ENCODE assay signal across 9 mouse cellular contexts in the genomic region with DNA sequence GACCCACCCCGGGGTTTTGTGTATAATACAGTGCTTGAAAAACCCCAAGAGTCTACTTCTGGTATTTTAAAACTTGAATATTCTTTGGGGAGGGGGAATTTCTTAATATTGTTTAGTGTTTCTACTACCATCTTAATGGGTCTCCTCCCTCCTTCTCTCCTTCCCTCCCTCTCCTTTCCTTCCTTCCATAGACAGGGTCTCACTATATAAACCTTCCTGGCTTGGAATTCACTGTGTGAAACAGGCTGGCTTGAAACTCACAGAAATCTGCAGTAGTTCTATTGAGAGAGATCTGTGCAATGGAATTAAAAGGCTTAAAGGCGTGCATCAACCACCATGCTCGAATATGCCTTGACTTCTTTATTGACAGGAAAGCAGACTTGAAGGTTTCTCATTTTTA. TPM values are rescaled to one million over a fixed set of nuclear protein-coding genes. Genes with fewer than 3 reads are reported as not detected.
DNase-seq lines count a peak whose midpoint lies in the region; ATAC-seq and TF ChIP-seq lines count a peak whose summit lies in the region.
"Had no signal": no experiment of that assay in that cellular context is flagged by ENCODE, and none has a peak within 500 bp of the region (broad histone marks: within the 10 kb centered on the region; RNA-seq: fewer than 3 reads in every experiment).

No protein-coding gene starts in this region.

- TF ChIP-seq POLR2A in testis, adult 2 months (IDR thresholded peaks at IDR 0.05; ENCODE audit: control insufficient read depth, low read depth, low read length), result no peak

- H3K9ac ChIP-seq in liver, embryonic 13.5 days, result peak overlapping the region; percentile 82

- peak overlapping the region; percentile 96 for H3K4me3 ChIP-seq in gastrocnemius, adult 2 months
- peak overlapping the region; percentile 5; the same call in 1 of the 2 replicates for H3K4me3 ChIP-seq in testis, adult 2 months (ENCODE audit: control insufficient read depth, low read depth, low read length)
- peak overlapping the region; percentile 72 for H3K4me3 ChIP-seq in liver, embryonic 13.5 days (replicated peaks)

- peak overlapping the region; percentile 95; the same call in 1 of the 2 replicates for H3K27ac ChIP-seq in gastrocnemius, adult 2 months
- no peak overlapping the region for H3K27ac ChIP-seq in testis, adult 2 months (ENCODE audit: control insufficient read depth, insufficient read depth, low read depth, low read length)
- H3K27ac ChIP-seq in liver, embryonic 13.5 days, result peak overlapping the region; percentile 40; the same call in 1 of the 2 replicates

- peak overlapping the region; percentile 79 for H3K4me2 ChIP-seq in liver, embryonic 13.5 days

- no peaks in the 10 kb centered on the region for H3K9me3 ChIP-seq in liver, embryonic 13.5 days (replicated peaks)

- no peak for ATAC-seq in liver, embryonic 13.5 days (ENCODE audit: low read depth)

- H3K36me3 ChIP-seq in testis, adult 2 months (ENCODE audit: control insufficient read depth, insufficient read depth, low read length), result peaks cover 2% of the 10 kb centered on the region
- peaks cover 30% of the 10 kb centered on the region for H3K36me3 ChIP-seq in liver, embryonic 13.5 days

- no peak for TF ChIP-seq CTCF in gastrocnemius, adult 2 months (IDR thresholded peaks at IDR 0.05)
- TF ChIP-seq CTCF in testis, adult 2 months (IDR thresholded peaks at IDR 0.05; ENCODE audit: control insufficient read depth, insufficient read depth, insufficient replicate concordance, low read depth, low read length), result no peak

- DNase-seq in gastrocnemius, adult 2 months, result no peak
- DNase-seq in gastrocnemius, postnatal 10 days, result no peak
- no peak for DNase-seq in testis, postnatal 14 days (ENCODE audit: low spot score)
- DNase-seq in liver, embryonic 13.5 days, result no peak
- no peak for DNase-seq in layer of hippocampus, adult 18-20 months (ENCODE audit: low spot score in 2 of 2)
- DNase-seq in right cerebral cortex, postnatal 10 days (ENCODE audit: low spot score in 2 of 2), result no peak
- DNase-seq in thymus, postnatal 0 days (ENCODE audit: low spot score), result no peak
- DNase-seq: adrenal gland, postnatal 14 days had no signal

- no peaks in the 10 kb centered on the region for H3K27me3 ChIP-seq in testis, adult 2 months (ENCODE audit: control insufficient read depth, insufficient read depth, low read length)
- no peaks in the 10 kb centered on the region for H3K27me3 ChIP-seq in liver, embryonic 13.5 days

- intact Hi-C loops in gastrocnemius, adult 2 months (cut with DNase I), result loop anchor here (2.0 kb wide), 1 partner anchor 135 kb away; no protein-coding TSS in a partner anchor

- peaks cover 6% of the 10 kb centered on the region; the same call in 1 of the 2 replicates for H3K4me1 ChIP-seq in testis, adult 2 months (ENCODE audit: control insufficient read depth, insufficient read depth, low read length)
- peaks cover 49% of the 10 kb centered on the region for H3K4me1 ChIP-seq in liver, embryonic 13.5 days (replicated peaks)

- 71% methylated on average over 3 of the region's 3 CpGs for WGBS in liver, embryonic 13.5 days (ENCODE audit: insufficient replicate concordance)

RNA-seq across cellular contexts. Expression of a gene that starts 1.5 kb away (rescaled TPM):
- total RNA-seq in gastrocnemius, adult 2 months (2021), result 100 to 1,000 TPM in 1 of 2 experiments, 10 to 100 TPM in 1; 99.8 to 112 TPM
- 100 to 1,000 TPM; 176 to 183 TPM for total RNA-seq in gastrocnemius, postnatal 10 days (2021)
- polyA plus RNA-seq in testis, adult 2 months (2012; rRNA removed), result 15.2 and 15.3 TPM in 2 replicates
- 678 and 901 TPM in 2 replicates for polyA plus RNA-seq in liver, embryonic 13.5 days (2015; fragmentation: Nextera tagmentation; extraction: Ambion mirVana)
- 100 to 1,000 TPM; 127 to 133 TPM for total RNA-seq in layer of hippocampus, adult 18-20 months (2021)
- 2,611 and 2,714 TPM in 2 replicates for polyA plus RNA-seq in thymus, postnatal 0 days (2015; fragmentation: Nextera tagmentation; extraction: Ambion mirVana)

RNA-seq across cellular contexts. Expression of a gene that starts 1.7 kb away (rescaled TPM):
- 10 to 100 TPM; 29.8 to 32.6 TPM for total RNA-seq in gastrocnemius, adult 2 months (2021)
- total RNA-seq in gastrocnemius, postnatal 10 days (2021), result 10 to 100 TPM; 22.7 to 25.9 TPM
- 17.2 and 17.9 TPM in 2 replicates for polyA plus RNA-seq in testis, adult 2 months (2012; rRNA removed)
- 24.2 and 28.6 TPM in 2 replicates for polyA plus RNA-seq in liver, embryonic 13.5 days (2015; fragmentation: Nextera tagmentation; extraction: Ambion mirVana)
- total RNA-seq in layer of hippocampus, adult 18-20 months (2021), result 10 to 100 TPM; 37.9 to 38.3 TPM
- 77.0 and 78.9 TPM in 2 replicates for polyA plus RNA-seq in thymus, postnatal 0 days (2015; fragmentation: Nextera tagmentation; extraction: Ambion mirVana)

Comparison
In these comparisons a context has a peak if more than half of its experiments do, and no peak if none do; other contexts are left out.
1. H3K4me3 ChIP-seq: peak in every context shown above with its lines; median percentile 96 in gastrocnemius, adult 2 months; 72 in liver, embryonic 13.5 days; 5 in testis, adult 2 months.